Mouse (Mus musculus) cerebellum, postnatal 10 days (tissue): ENCODE measurements around the gene Rnf217.
A peak's percentile ranks its signal among the peaks of the same experiment; 100 is the strongest.

ENCODE experiments used
- DNase-seq, 2 experiments: peaks; one replicate each; pipeline ENCODE4 v3.0.0; 2021; ENCODE audit warnings: mixed read lengths in 2 of 2

Gene Rnf217

DNA sequence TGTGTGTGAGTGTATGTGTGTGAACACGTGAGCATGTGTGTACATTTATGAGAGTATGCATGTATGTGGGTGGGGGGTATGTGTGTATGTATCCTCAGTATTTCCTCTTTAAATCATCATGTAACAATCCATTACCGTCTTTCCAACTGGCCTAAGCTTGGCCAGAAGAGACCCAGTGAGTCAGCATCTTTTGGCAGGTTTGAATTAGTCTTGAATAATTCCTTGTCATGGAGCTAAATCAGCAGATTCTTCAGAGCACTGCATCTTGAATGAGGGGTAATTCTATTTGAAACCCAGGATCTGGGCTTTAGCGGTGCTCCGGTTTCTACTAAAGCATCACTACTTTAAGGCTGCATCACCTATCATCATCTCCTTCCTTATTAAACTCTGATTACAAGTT lies 55.7 kb downstream of the Rnf217 start:
- no peak for DNase-seq

DNA sequence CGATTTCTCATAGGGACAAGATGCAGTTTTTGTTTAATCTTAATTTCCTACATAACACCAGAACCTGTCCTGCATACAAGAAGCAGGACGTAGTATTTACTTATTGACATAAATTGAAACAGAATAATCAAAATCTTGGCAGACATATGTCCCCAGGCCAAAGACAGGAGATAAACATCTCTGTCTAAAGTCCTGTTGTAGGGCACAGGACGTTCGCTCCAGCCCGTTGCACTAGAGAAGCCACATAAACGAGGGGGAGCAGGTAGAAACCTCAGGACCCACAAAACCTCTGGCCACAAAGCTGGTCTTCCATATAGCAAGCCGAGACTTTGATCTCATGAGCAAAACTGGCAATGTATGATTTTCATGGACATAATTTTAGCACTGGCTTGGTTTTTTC lies 57.1 kb downstream of the Rnf217 start:
- no peak for DNase-seq

DNA sequence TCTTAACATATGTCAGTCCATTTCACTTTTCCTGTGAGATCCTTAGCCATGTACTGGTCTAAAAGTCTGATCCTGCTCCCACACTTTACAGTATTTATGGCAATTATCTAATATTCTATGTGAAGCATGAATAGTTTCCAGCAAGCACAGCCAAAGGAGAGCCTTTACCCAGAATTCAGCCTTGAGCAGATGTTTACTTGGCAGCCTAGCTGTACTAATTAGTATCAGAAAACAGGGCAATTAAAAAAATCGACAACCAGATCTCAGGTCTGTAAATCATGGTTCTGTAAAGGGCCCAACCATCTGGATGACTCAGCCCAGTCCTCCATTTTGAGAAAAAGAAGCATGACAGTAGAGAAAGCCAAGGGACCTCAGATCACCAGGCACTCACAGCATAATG lies 57.6 kb downstream of the Rnf217 start:
- DNase-seq = no peak

DNA sequence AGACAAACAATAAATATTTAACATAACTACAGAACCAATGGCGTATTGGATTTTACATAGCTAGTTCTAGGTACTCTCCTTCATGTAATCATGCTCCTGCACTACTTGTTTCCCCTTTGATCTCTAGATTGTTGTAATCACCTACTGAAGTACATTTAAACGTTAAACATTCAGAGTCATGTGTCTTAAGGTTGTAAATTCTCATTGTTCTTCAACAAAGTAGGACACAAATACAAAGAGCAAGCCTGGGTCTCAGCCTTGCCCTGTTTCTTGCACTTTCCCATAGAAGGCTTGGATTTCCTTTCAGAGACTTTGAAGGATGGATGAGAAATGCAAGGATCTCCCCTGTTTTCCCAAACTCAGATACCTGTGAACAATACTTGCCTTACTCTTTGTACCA lies 61.8 kb downstream of the Rnf217 start:
- no peak for DNase-seq

DNA sequence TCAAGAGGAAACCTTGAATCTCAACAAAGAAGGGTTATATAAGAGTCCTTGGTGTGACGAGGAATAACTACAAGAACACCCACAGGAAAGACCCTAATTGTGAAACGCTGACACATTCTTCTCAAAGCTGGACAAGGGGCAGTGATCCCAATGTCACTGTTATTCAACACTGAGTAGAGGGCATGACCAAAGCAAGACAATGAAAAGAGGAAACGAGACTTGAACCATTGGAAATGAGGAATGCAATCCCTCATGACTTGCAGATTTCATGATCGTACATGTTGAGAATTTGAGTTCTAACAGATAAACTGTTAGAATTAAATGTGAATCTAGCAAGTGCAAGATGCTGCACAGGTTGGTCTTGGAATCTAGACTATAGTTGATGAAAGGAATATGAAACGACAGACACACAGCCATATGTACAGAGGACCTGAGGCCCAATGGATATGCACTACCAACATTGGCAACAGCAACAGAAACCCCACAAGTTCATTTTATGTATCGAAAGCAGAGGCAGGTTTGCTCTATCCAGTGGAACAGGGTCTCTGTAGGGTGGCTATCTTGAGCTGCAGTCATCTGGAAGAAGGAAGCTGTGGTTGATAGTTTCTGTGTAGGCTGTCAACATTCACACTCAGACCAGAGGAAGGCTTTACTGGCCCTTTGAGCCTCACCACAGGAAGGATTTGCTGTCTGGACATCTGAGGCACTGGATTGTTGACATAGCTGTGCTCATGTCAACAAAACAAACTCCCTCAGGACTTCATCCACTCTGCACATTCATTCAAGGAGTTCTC lies 64.6 kb downstream of the Rnf217 start:
- DNase-seq = no peak

DNA sequence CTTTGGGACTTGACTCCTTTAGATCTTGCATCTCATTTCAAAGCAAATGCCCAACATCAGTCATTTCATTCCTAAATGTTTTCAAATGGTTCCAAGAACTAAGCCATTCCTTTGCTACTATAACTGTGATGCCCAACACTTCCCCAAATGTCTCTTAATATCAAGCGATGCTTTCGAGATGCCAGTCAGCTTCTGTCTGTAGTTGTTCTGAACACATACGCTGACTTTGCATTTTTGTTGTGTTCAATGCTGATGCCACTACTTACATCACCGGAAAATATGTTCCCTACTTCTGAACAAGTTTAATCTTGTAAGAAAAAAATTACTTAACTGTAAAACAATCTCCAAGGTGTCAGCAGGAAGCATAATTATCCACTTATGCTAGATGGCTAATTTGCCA lies 68.5 kb downstream of the Rnf217 start:
- DNase-seq = no peak

DNA sequence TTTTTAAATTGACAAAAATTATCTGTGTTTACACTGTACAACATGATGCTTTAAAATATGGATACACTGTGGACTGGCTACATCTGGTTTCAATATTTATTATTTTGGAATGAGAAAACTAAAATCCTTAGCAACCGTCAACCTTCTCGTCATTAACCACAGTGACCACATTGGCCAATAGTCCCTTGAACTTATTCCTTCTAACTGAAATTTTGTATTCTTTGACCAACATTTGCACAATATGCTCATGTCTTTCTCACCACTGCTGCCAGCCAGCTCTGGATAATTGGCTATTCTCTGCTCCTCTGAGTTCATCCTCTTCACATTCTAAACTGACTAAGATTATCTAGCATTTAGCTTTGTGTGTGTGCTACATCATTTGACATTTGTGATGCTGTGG lies 69.6 kb downstream of the Rnf217 start:
- no peak for DNase-seq

DNA sequence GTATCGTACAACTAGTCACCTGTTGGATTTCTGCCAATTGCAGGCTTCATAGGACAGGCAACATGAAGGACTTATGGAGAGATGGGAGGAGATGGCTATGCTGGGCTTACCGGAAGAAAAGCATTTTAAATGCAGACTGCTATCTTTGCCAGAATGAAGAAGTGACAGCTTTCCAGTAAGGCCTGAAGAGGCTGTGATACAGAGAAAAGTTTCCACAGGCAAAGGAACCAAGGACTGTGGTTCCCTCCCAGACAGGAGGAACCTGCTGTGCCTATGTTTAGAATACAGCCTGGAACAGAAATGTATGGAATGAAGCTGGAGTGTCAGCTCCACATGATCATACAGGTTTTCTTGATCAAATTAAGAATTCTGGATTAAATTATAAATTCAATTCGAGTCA lies 70.3 kb downstream of the Rnf217 start:
- no peak for DNase-seq

DNA sequence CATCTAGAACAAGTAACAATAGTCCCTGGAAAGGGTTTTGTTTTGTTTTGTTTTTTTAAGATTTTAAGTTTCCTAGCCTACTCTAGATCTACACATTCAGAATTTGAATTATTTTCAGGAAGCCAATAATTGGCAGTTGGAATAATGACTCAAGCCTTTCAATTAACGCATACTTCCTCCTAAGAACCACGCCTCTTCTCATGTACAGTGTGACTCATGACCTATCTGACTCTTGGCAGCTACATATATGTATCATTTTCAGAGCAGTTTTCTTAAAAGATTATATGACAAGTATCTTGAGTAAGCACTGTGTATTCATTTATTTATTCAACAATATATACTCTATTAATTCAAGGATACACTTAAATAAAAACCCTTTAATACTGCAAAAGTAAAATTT lies 70.7 kb downstream of the Rnf217 start:
- DNase-seq = no peak

DNA sequence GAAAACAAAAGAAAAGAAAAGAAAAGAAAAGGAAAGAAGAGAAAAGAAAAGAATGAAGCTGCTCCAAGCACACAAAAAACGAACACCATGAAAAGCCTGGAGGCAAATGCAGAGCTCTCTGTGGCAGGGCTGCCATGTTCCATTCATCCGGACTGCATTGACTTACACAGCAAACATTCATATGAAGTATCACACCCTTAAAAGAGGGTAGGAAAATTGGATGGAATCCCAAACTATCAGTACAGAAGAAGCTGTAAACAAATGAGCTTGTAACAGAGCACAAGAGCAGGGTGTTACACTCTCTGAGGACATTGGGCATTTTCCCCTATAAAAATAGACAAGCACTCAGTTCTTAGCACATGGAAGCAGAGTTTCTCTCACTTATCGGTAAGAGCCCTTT lies 71.8 kb downstream of the Rnf217 start:
- DNase-seq = no peak

DNA sequence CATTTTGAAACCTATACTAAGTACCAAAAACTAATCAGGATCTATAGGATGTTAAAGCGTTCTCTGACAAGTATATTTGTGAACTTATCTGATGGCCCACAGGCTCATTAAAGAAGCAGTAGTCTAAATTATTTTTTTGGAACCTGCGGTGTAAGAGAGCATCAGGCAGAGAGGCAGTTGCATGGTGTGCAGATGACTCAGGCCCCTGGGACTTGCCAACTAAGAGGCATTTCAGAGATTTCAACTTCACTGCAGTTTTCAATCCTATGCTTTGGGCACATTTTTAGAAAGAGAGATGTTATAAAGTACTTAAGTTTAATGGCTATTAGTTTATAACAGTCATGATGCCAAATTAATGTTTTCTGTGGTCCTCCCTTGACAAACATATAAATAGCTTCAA lies 73.9 kb downstream of the Rnf217 start:
- no peak for DNase-seq

DNA sequence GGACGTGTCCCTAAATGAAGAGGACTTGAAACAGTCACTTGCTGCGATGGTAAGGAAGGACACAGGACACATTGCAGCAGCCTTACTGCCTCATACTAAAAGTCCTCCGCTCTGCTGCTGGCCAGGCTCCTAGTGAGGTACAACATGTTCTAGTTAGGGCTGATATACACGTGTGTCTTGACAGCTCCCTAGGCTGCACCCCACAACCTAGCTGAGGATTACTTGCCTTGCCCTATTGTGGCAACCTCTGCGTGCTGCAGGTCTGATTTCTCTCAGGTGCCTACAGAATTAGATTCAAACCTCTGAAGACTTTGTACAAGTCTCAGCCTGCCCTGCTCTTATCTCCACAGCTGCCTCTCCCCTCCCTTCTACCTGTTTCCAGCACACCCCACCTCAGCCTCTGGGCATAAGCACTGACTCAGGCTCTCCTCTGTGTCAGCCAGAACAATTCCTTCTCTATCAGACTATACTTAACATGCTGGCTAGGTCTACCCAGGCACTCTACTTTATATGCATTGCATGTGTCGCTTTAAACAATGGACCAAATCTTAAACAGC lies 75.6 kb downstream of the Rnf217 start:
- DNase-seq = no peak

DNA sequence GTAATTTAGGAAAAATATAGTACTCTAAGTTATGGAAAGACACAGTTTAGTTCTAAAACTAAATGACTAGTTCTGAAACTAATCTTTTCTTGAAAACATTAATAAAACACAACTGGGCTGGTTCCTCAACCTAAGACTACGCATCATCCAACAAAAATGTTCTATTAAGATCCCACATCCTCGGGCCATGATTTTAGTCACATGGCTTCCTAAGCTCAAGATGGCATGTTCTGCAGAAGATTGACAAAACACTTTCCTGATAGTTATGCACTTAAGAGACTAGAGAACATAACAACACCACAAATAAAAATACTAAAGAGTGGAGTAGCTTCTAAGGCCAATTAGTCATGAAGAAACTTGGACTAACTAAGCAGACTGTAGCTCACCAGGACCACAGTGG lies 76.2 kb downstream of the Rnf217 start:
- no peak for DNase-seq

DNA sequence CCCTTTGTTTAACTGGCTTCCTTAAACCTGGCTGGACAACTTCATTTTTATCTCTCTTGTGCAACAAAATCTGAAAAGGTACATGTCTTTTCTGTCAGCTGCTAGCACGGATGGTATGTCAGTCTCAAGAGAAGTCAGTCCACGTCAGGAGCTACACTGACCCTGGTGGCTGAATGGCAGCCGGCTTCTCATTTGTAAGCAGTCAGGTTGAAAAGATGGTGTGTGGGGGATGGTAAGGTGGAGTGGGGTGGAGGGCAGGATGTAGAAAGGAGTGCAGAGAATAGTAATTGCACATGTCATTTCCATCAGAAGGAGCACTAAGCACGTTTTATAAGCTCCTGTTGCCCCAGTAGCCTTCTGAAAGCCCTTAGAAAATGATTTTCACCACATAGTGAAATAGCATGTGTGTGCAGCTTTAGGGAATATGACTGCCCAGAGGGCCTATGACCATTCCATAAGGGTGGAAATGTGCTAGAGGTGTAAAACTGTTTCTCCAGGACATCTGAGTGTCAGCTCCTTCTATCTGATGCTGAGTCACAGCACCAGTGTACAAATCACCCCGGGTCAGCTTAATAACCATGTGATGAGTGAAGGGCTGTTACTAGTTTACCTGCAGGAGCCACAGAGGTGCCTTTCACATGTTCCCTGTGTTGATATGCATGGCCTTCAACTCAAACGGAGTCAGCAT lies 80.5 kb downstream of the Rnf217 start:
- peak; percentile 15 to 17 for DNase-seq

DNA sequence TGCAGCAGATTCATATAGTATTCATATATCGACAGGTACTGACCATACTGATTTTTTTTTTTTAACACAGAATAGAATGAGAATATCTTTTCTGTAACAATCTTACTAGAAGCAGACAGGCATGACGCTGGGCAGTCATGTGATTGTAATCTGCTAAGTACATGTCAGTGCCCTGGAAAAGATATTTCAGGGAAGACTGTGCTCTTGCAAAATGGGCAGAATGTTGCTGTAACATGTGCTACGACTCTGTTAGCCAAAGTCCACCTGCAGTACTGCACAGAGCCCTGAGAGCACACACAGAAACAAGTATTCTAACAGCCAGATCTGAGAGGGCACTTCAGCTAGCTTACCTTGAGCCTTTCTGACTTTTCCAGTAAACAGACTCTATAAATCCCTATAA lies 83.3 kb downstream of the Rnf217 start:
- no peak for DNase-seq

DNA sequence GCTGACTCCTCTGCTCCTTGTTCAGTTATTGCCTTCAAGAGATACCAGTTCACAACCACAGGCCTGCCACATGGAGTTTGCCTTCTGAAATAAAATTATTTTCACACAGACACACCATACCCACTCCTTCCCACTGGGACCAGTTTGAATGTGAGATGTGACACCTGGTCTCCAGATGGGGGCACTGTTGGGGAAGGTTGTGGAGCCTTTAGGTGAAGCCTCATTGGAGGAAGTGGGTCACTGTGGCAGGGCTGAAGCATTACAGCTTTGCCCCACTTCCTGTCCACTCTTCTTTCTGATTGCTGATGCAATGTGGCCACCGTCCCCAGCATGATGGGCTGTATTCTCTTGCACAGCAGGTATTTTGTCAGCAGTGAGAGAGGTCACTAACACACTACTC lies 89.6 kb downstream of the Rnf217 start:
- DNase-seq = peak; percentile 16 to 19

DNA sequence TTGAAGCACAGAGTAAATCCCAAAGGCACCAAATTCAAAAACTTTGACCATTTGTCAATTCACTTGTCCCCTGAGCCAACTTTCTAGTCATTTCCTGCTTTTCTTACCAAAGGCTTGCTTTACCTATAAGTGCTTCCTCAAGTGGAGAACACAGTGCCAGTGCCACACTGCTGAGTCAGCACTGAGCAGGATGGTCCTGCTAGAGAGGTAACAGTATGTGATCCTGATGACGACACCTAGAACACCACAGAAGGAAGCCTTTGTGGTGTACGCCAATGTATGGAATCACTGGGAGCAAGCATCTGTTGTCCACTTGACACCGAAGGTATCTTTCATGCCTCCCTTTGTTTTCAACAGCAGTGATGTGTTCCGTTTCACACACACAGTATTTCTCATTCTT lies 90.8 kb downstream of the Rnf217 start:
- no peak for DNase-seq

DNA sequence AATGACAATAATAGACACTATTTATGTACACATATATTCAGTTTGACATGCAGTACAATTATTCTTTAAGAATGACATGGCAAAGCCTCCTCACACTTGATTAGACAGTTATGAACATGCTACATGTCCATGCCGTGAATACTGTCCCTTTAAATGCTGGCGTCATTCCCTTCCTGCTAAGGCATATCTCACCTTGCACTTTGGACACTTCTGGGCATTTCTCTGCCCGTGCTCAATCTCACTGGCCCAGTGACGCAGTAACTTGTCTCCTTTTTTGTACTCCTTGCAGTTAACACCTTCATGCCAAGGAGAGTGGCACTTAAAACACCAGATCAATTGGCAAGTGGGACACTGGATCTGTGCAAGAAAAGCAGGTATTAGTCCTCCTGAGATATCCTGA lies 91.8 kb downstream of the Rnf217 start:
- no peak for DNase-seq

DNA sequence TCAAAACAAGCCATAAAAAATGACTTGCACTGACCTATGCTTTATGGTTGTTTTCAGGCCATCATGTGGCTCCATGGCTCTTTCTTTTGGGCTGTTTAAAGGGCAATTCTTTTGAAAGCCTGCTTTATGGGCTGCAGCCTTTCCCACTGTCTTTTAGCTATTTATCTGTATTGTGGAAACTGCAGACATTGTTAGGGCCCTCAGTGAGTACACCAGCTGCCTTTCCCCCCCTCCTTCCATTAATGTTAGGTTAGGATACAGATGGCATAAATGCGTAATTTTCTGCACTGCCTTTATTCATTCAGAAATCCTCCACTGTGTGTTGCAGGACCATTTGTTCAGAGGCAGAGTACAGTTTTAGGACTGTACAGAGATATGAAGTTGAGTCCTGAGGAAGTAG lies 93.1 kb downstream of the Rnf217 start:
- DNase-seq = no peak

DNA sequence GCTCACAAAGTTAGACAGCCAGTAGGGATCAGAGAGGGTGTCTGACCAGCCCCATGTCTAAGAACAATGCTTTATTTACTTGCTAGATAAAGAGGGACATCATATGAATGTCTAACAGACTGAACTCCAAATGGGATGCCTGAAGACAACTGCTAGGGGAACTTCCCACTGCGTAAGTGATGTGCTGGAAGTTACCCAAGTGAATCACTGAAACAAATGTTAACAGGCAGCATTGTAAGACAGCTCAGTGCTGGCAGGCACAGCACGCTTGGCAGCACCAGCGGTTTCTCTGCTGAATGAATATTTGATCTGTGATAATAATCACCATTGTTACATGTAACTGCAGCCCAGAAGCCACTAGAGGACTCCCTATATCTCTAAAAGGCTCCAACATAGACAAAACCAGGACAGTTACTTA lies 104.8 kb downstream of the Rnf217 start:
- peak; percentile 53 to 71 for DNase-seq

DNA sequence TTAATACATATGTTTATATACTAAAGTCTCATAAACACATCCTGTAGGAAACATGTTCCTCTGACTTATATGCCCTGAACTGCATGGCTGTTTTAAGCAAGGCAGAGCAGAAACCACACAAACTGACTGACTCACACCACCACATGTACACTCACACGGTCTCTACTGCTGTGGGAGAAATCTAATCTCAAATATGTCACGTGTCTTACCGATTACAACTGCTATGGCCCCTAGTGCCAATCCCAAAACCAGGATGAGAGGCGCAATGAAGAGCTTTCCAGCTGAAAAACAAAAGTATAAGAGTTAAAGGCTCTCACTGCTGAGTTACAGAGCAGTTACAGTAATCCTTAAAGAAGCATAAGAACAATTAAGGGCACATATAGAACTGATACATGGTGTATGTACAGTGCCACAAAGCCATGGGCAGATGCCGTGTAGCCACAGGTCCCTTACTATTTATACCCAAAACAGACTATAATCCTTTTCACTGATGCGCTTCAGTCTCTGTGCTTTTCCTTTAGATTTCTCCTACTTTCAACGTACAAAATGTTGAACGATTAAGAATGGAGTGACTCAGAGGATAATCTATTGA lies 105.3 kb downstream of the Rnf217 start:
- DNase-seq = no peak

DNA sequence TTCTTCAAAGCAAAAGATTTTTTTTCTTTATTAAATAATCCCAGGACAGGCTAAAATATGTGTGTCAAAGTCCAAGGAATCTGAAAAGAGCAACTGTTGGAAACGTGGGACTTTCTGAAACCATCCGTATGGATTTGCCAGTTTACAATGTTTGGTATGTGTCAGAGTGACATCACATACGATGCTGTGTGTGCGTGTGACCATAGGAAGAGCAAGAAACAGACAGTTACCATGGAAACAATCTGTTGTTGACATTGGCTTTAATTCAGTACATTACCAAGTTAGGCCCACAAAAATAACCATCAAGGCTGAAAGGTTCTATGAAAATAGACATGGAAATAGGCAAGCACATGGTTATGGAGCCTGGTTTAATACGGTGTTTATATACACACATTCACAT lies 107.3 kb downstream of the Rnf217 start:
- no peak for DNase-seq

DNA sequence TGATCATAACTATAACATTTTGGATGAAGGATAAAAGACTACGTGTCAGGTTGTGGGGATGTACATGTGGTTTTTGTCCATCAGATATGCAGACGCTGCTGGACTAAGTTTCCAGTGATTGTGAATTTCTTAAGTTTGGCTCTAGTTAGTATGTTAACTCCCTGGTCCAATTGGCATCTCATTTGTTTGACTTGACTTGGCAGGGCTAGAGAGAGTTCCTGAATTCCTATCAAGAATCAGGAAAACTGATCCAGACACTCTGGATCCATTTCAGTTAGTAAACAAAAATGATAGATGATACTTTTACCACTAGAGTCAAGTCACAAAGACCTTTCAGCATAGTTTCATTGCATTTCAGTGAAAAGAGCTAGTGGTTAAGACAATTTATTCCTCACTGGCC lies 112.1 kb downstream of the Rnf217 start:
- DNase-seq = no peak

DNA sequence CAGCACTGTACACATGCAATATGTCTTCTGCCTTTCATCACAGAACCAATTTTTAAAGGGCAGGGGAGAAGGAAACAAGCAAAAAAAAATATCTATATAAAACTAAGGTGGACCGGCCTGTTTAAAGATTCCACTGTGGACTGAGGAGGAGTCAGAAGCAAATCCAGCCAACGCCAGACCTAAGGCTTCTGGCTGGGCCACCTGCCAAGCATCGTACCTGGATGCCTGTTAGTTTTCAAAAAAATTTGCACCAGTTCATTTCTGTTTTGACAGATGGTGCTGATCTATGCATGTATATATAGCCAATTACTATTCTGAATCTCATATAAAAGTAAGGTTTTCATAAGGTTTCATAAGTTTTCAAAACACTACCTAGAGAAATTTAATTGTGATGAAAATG lies 113.2 kb downstream of the Rnf217 start:
- peak; percentile 7 to 18 for DNase-seq
